Mouse (Mus musculus): Measurements from ENCODE around the gene Cipc.

Gene Cipc

GRCm38 (mm10) chr12:86989890-86990754 lies 43.3 kb downstream of the Cipc start, which contains the start of gene Zdhhc22:
TSS of gene Zdhhc22 (minus strand) at chr12:86990430.
- peak; percentile 67 for DNase-seq (ENCODE audit: low spot score)

- DNase-seq (ENCODE audit: low spot score), result no peak
Observed at GRCm38 (mm10) chr12:86990755-86991110, 43.9 kb downstream of the Cipc start.

- peak; percentile 55 for DNase-seq (ENCODE audit: low spot score)
Observed at GRCm38 (mm10) chr12:86994166-86994565, 47.3 kb downstream of the Cipc start.

GRCm38 (mm10) chr12:86994776-86995175 lies 47.9 kb downstream of the Cipc start:
- no peak for DNase-seq (ENCODE audit: low spot score)

GRCm38 (mm10) chr12:86995931-86996330 lies 49.1 kb downstream of the Cipc start:
- no peak for DNase-seq (ENCODE audit: low spot score)

- no peak for DNase-seq (ENCODE audit: low spot score)
Observed at GRCm38 (mm10) chr12:86998699-86999098, 51.9 kb downstream of the Cipc start.

GRCm38 (mm10) chr12:86999283-86999820 lies 52.5 kb downstream of the Cipc start:
- no peak for DNase-seq (ENCODE audit: low spot score)

- peak; percentile 72 for DNase-seq (ENCODE audit: low spot score)
Observed at GRCm38 (mm10) chr12:87000151-87000839, 53.5 kb downstream of the Cipc start.

GRCm38 (mm10) chr12:87000840-87001176 lies 54.0 kb downstream of the Cipc start:
- no peak for DNase-seq (ENCODE audit: low spot score)

- no peak for DNase-seq (ENCODE audit: low spot score)
Observed at GRCm38 (mm10) chr12:87002209-87002608, 55.4 kb downstream of the Cipc start.

- DNase-seq (ENCODE audit: low spot score), result no peak
Observed at GRCm38 (mm10) chr12:87002815-87003214, 56.0 kb downstream of the Cipc start.

GRCm38 (mm10) chr12:87003606-87004005 lies 56.8 kb downstream of the Cipc start:
- no peak for DNase-seq (ENCODE audit: low spot score)

- DNase-seq (ENCODE audit: low spot score), result no peak
Observed at GRCm38 (mm10) chr12:87004596-87004995, 57.8 kb downstream of the Cipc start.
